Mouse (Mus musculus): ENCODE measurements around the gene Ralgapa2. TPM values are rescaled to one million over a fixed set of nuclear protein-coding genes. Genes with fewer than 3 reads are reported as not detected.

Ralgapa2 gene
- total RNA-seq, 4 experiments from 2014 or later, result 38.6 to 45.9 (median 41.2) TPM

DNA sequence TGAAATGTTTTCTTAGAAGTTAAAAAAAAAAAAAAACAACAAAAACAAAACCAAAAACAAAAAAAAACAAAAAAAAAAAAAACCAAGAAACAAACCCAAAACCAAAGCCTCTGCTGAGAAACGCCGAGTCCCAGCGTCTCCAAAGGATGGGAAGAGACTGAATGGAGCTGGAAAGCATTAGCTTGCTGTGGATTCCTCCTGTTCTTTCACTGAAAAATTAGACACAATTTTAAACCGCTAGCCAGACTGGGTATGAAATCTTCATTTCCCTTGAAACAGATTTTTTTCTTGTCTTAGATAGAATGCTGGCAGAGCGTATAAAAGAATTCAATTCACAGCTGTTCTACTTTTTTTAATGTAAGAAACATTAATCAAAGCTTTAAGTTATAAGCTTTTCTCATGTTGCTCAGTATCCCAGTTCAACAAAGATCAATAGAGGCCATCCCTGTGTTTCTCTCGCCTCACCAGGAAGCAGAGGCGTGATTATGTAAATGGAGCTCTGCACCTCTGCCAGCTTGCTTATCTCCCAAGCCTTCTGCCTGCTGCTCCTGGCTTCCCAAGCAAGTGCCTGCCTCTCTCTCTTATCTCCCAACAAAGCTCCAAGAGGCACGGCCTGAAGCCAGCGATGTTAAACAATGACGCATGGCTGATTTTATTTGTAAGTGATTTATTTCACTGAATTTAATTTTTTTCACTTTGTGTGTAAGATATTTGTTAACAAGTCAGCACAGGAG lies 253.2 kb downstream of the Ralgapa2 start:
- DNase-seq (ENCODE audit: low spot score), result peak; percentile 56

DNA sequence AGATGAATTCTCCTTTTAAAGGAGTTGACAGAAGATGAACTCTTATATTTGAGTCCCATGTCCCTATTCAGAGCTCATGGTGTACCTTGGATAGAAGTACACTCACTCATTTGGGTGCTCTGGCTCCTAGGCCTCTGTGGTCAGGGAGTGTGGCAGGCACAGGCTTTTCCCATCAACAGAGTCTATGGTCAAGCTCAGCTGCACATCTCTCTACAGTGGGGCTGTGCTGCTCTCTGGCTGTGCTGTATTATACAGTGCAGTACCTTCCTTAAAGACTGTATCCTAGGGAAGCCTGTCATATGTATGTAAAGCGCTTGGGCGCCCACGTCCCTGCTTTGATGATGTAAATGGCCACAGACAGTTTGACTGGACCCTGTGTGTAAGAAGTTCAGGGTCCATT lies 254.5 kb downstream of the Ralgapa2 start:
- DNase-seq (ENCODE audit: low spot score), result no peak

DNA sequence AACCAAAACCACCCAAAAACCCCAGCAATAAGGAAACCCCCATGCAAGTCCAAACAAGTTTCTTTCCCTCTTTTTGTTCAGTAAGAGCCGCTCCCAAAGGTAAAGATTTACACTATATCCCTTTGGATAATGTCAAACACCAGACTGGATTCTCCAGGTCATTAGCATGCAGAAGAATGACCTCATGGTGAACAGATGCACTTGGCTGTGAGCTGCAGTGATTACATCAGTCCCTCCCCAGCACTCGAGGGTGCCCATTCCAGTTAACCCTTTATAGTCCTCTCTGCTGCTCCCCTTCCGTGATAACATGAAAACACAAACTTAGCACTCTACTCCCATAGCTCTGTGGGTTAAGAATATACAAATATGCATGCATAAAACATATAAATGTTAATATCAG lies 255.1 kb downstream of the Ralgapa2 start:
- DNase-seq (ENCODE audit: low spot score), result no peak

DNA sequence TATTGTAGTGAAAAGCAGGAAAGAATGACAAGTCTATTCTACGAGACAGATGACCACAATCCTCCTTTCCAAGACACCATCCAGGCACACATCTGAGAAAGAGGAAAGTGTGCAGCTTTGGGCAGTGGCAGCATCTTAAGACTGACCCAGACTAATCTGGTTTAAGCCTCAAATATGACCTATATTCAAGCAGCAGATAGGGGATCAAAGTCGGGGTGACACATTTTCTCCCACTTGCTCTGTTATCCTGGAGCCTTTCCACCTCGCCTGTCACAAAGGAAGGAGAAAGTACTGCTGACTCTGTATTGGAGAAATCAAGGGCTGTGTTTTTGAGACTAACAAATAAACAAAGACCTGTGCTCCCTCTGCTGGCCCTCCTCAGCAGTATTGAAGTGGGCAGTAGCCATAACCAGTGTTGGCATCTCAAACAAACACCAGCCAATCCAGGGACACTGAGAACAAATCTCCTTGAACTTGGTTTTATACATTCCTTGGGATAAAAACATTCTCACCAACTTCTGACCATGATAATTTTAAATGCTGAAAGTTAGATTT lies 255.7 kb downstream of the Ralgapa2 start:
- DNase-seq (ENCODE audit: low spot score), result no peak

DNA sequence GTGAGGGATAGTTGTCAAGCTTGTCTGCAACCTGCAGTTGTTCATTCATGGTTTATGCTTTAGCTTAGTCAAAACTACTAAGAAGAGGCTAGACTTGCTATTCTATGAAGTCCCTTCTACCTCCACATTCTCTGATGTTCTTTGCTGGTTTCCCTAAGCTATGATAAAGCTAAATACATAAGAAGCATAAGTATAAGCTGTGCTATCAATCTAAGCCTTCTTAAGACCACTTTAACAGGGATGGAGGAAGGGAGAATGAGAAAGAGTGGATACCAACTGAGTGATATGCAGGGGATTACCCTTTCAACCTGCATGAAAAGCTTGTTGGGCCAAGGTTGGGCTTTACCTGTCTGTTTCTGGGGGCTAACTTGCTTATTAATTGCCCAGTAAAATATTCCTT lies 256.5 kb downstream of the Ralgapa2 start:
- no peak for DNase-seq (ENCODE audit: low spot score)

DNA sequence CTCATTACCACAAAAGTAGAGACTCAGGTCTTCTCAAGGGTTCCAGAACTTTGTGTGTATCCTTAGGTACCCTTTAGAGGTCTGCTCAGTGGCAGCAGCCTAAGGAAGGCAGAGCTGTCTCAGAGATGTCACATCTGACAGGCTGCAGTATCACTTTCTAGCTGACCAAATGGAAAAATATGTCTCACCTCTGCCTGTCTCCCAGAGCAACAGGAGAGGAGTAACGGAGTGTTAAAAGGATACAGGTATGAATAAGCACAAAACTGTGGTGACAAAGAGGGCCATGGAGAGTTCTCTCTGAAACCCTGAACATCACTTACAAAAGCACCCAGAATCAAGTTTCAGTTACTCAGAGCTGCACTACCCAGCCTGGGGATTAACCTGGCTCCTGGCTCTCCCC lies 257.8 kb downstream of the Ralgapa2 start:
- no peak for DNase-seq (ENCODE audit: low spot score)

DNA sequence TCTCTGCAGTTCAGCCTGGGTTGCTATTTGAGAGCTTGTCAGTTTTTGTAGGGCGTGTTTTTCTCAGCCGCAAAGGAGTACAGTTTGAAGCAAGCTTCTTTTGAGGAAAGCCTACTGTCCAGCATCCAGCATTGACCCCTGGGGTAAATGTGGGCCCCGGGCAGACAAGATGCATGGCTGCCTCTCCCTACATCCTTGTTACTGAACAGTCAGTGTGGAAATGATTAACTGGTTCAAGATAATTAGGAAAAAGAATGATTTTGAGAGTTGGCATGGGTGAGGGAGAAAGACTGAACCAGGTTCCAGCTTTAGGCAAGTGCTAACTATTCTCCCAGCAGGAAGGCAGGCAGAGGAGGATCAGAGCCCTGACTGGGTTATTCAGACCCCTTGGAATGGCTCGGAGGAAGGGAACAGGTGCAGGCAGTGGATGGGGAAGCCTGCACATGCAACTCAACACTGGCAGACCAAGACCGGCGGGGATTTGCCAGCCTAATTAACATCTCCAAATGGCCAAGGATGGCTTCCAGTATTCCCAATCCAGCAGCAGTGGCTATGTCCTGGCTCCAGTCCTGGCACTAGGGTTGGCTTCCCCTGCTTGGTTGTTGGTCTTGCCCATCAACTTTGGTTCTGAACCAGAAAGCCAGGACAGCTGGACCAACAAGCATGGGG lies 261.8 kb downstream of the Ralgapa2 start:
- no peak for DNase-seq (ENCODE audit: low spot score)

DNA sequence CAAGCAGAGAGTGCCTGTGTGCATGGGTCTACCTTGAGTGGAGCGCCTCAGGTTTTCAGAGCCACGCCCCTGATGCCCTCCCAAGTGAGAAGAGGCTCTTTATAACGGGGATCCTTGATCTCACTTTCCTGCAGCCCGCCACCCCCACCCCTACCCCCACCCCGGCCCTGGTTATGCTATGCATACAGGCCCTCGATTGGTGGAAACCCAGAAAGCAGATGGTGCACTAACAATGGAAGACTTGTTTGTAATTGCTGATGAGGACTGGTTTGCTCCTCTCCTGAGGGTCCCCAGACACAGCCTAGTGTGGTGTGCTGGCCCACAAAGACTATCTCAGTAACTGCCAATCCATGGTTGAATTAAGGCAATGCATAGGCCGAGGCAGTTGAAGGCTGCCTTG lies 263.1 kb downstream of the Ralgapa2 start:
- no peak for DNase-seq (ENCODE audit: low spot score)

DNA sequence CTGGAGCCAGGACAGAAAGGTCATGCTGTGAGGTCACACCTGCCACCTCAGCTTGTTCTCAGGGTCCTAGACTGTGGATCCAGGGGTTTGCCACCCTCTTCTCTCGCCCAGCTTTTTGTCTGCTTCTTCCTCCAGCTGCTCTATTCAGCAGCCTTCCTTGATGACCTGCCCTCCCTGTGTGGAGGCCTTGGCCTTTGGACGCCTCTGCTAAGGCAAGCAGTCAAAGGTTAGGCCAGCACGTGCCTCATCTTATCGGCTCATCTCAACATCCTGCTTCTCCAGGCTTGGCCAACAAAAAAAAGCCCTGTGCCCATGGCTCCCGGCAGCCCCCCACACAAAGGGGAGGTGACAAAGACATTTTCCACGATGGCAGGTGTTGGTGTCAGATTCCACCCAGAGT lies 264.6 kb downstream of the Ralgapa2 start:
- no peak for DNase-seq (ENCODE audit: low spot score)

DNA sequence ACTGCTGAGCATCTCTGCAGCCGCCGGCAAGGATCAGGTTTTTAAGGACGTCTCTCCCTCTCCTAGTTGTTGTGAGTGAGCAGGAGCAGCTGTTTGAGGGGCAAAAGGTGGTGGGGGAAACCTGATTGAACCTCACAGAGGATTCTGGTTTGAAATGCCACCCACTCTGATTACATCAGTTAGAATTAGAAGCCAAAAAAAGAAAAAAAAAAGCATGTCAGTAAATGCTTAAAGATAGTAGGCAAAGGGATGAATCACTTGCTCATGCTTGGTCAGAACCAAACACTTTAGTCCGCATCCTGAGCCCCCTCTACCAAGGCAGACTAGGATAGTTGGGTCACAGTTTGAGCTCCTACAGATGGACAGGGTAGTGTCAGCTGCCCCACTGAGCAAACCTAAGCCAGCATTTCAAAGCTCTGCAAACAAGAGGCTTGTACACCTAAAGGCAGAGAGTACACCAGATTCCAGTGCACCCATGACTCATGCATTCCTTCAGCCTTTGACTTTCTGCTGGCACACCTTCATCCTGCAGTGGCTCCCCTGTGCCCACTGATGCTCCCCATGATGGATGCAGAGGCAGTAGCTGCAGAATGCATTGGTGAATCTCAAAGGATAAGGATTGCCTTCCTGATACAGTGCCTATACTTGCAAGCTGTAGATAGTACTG lies 265.6 kb downstream of the Ralgapa2 start:
- DNase-seq (ENCODE audit: low spot score), result no peak

DNA sequence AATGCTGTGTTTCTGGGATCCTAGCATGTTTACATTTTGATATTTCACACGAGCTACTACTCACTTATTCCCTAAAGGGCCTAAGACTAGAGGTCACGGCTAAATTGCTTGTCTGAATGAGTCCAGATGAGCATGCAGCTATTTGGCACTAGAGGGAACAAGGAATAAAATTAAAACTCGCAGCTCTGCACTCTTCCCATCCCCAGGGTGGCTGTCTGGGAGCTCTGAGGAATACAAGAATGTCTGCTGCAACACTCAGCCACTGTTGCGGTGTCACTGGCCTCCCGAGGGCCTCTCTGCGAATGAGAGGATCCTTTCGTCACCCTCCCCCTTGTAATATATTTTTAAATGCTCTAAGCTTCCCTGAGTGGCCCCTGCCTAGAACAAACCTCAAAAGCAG lies 266.7 kb downstream of the Ralgapa2 start:
- no peak for DNase-seq (ENCODE audit: low spot score)

DNA sequence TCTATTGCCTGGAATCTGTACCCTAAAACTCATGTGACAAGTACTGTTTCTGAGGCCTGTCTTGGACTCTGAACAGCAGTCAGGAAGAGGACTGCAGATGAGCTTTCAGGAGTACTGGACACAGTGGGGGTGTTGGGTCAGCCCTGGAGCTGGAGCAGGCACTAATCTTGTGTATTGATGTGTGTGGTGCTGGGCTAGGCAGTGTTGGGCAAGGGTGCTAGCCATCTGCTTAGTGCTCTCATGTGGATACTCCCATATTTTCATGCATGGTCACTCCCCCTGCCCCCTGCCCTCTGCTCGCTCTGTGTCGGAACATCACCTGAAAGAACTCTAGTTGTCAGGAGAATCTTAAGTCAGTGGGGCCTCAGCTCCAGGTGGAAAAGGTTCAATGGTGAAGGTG lies 268.1 kb downstream of the Ralgapa2 start:
- no peak for DNase-seq (ENCODE audit: low spot score)

DNA sequence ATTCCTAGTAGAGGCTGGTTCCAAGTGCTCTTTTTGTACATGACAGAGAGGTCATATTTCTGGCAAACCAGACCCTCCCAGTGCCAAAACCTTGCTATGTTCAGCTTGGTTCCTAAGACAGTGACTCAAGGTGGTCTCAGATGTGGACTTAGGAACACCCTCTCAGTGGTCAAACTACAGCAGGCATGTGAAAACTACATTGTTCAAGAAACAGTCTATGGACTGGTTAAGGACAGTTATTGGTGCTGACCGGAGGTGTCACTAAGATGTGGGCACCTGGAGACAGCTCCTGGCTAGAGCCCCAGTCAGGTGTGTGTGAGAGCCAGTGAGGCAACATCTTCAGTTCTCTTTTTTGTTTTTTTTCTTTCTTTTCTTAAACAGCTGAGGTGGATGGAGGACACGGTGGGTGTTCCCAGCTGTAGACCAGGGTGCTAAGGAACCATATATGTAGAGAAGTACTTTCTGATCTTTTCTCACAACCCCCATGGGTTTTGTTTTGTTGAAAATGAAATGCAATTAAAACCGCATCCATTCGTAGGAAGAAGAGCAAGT lies 272.9 kb downstream of the Ralgapa2 start:
- DNase-seq (ENCODE audit: low spot score), result no peak

DNA sequence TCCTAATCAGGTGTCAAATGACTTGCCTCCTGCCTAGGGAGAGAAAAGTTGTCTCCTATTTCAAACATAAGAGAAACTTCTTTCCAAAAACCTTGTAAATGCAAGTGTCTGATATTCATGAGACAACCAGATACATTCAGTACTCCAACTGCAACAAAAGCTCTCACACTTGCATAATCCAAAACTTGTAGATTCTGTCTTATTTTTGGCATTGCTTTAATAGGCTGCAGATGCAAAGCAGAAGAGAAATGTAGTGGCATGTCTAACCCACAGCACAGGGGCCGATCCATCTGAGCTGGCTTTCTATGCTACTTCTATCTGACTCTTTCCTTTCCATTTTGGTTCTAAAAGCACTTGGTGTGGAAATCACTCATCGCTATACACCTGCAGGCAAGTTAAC lies 280.7 kb downstream of the Ralgapa2 start:
- DNase-seq (ENCODE audit: low spot score), result no peak

DNA sequence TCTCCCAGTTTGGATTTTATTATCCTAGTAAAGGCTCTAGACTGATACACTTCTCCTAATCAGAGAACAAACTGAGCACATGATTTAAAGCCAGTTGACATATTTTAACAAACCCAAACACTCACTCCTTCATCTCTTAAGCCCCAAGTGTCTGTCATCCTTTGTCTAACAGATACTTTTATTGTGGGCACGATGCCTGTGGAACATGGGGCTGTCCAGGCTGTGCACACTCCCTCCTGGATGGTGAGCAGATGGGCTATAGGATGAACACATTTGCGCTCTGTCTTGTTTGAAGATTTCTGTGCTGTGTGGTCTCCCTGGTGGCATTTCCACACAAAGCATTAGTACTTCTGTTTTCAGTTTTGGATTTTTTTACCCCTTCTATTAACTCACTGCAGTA lies 283.7 kb downstream of the Ralgapa2 start:
- no peak for DNase-seq (ENCODE audit: low spot score)

DNA sequence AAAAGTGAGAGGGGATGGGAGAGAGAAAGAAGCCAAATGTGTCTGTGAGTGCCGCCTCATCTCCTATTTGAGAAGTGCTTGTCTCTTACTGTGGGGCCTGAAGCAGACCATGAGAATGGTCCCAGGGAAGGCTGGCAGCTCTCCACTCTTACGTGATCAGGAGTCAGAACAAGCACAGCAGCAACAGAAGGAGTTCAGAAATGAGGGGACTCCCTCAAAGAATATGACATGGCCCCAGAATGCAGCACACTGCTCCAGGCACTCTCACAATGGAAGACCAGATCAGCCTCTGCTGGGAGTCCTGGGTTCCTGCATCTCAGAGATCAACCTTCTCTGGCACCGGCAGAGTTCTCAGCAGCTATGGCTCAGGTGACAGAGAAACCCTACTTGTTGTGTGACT lies 284.5 kb downstream of the Ralgapa2 start:
- no peak for DNase-seq (ENCODE audit: low spot score)

DNA sequence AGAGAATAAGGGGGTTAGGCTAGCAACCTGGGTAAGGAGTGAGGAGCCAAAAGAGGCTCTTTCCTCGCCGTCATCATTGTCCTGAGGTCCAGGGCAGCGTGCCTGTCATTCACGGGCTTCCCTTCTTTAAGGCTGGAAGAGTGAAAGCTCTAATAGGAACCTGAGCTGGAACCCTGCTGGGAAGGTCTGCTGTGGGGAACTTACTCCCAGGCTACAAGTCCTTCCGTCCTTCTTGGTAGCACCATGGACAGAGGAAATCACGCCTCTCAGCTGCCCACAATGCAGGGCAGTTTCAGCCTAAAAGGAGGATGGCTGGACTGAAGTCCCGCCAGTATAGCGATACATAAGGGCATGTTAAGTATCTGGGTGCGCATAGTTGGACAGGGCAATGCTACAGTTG lies 285.7 kb downstream of the Ralgapa2 start:
- no peak for DNase-seq (ENCODE audit: low spot score)

DNA sequence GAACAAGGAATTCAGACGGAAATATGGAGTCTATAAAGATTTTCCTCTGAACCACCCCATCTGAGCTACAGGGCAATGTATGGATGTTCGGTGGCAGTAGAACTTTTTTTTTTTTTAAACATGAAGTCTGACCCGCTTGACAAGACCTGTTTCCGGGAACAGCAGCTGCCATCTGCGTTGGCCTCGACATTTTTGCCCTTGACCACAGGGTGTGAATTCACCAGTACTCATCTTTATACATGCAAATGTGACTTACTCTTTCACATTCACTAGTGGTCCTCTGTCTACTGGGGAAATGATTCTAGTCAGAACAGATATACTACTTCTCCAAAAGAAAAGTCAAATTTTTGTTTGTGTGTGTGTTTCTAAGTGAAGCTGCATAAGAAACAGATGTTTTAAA lies 286.3 kb downstream of the Ralgapa2 start:
- DNase-seq (ENCODE audit: low spot score), result no peak

DNA sequence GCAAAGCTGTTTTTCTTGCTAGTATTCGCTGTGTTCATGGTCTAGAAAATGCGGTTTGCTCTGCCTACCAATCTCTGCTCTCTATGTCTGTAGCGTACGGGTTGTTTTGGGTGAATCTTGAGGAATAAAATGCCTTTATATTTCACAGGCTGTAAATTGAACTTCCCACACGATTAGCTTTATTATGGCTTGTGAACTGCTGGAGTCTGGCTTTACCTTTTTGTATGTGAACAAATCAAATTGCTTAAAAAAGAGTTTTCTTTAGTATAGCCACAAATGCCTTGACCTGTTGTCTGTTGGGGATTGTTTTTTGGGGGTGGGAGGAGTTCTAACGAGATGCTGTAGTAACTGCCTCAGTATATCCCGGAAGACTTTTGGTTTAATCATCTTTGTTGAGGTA lies 288.0 kb downstream of the Ralgapa2 start:
- no peak for DNase-seq (ENCODE audit: low spot score)

DNA sequence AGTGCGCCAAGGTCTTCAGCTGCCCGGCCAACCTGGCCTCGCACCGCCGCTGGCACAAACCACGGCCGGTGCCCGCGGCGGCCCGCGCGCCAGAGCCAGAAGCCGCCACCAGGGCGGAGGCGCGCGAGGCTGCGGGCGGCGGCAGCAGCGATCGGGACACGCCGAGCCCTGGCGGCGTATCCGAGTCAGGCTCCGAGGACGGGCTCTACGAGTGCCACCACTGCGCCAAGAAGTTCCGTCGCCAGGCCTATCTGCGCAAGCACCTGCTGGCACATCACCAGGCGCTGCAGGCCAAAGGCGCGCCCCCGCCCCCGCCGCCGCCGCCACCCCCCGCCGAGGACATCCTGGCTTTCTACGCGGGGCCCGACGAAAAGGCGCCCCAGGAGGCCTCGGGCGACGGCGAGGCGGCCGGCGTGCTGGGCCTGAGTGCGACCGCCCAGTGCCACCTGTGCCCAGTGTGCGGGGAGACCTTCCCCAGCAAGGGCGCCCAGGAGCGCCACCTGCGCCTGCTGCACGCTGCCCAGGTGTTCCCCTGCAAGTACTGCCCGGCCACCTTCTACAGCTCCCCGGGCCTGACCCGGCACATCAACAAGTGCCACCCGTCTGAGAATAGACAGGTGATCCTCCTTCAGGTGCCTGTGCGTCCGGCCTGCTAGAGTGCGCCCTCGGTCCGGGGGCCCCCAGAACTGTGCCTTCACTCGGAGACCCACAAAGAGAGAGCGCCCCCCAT lies 288.8 kb downstream of the Ralgapa2 start:
- DNase-seq (ENCODE audit: low spot score), result no peak

DNA sequence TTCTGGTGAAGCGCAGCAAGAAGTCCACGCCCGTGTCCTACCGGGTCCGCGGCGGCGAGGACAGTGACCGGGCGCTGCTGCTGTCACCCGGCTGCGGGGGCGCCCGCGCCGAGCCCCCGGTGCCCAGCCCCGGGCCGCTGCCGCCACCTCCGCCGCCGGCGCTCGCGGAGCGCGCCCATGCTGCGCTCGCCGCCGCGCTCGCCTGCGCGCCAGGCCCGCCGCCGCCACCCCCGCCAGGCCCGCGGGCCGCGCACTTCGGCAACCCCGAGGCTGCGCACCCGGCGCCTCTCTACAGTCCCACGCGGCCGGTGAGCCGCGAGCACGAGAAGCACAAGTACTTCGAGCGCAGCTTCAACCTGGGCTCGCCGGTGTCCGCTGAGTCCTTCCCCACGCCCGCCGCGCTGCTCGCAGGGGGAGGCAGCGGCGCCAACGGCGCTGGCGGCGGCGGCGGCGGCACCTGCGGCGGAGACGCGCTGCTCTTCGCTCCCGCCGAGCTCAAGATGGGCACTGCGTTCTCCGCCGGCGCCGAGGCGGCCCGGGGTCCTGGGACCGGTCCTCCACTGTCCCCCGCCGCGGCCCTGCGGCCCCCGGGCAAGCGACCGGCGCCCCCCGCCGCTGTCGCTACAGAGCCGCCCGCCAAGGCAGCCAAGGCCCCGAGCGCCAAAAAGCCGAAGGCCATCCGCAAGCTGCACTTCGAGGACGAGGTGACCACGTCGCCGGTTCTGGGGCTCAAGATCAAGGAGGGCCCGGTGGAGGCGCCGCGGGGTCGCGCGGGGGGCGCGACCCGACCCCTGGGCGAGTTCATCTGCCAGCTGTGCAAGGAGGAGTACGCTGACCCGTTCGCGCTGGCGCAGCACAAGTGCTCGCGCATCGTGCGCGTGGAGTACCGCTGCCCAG lies 289.6 kb downstream of the Ralgapa2 start:
- DNase-seq (ENCODE audit: low spot score), result no peak
